Mouse (Mus musculus): ENCODE measurements around the gene Gchfr. TPM values are rescaled to one million over a fixed set of nuclear protein-coding genes. Genes with fewer than 3 reads are reported as not detected.

The Gchfr gene
- total and polyA plus RNA-seq, 2 experiments from 2014 or later: 9.8 to 16.8 TPM

GRCm38 (mm10) chr2:119177384-119177939 lies 9.9 kb downstream of the Gchfr start:
- H3K27me3 ChIP-seq (ENCODE audit: insufficient read depth, low read length): no peaks in the 10 kb centered on the region
- no peak for TF ChIP-seq CTCF (IDR thresholded peaks at IDR 0.05; ENCODE audit: low read depth)
- 92% methylated on average over 5 of the region's 5 CpGs for WGBS
- peaks cover 29% of the 10 kb centered on the region for H3K36me3 ChIP-seq (ENCODE audit: insufficient read depth, low read length)
- no peak overlapping the region for H3K9ac ChIP-seq (replicated peaks; ENCODE audit: low read length)
- H3K9me3 ChIP-seq (ENCODE audit: low read length): no peaks in the 10 kb centered on the region
- DNase-seq (ENCODE audit: low spot score) (no peak), ATAC-seq (no peak)
- no peak overlapping the region for H3K27ac ChIP-seq
- H3K4me1 ChIP-seq (ENCODE audit: insufficient read depth, low read length): peaks cover 8% of the 10 kb centered on the region; the same call in 1 of the 2 replicates
- no peak overlapping the region for H3K4me3 ChIP-seq (ENCODE audit: low read length)
- H3K4me2 ChIP-seq (ENCODE audit: low read depth, low read length): no peak overlapping the region

GRCm38 (mm10) chr2:119182914-119183313 lies 15.3 kb downstream of the Gchfr start:
- no peak overlapping the region for H3K27ac ChIP-seq
- 74% methylated on average over 7 of the region's 7 CpGs for WGBS
- TF ChIP-seq CTCF (IDR thresholded peaks at IDR 0.05; ENCODE audit: low read depth): no peak
- no peaks in the 10 kb centered on the region for H3K27me3 ChIP-seq (ENCODE audit: insufficient read depth, low read length)
- H3K9ac ChIP-seq (replicated peaks; ENCODE audit: low read length): no peak overlapping the region
- H3K9me3 ChIP-seq (ENCODE audit: low read length): no peaks in the 10 kb centered on the region
- no peak overlapping the region for H3K4me3 ChIP-seq (ENCODE audit: low read length)
- H3K4me2 ChIP-seq (ENCODE audit: low read depth, low read length): no peak overlapping the region
- ATAC-seq (no peak), DNase-seq (ENCODE audit: low spot score) (no peak)
- H3K4me1 ChIP-seq (ENCODE audit: insufficient read depth, low read length): no peaks in the 10 kb centered on the region
- H3K36me3 ChIP-seq (ENCODE audit: insufficient read depth, low read length): peaks cover 38% of the 10 kb centered on the region

GRCm38 (mm10) chr2:119189029-119189710 lies 21.6 kb downstream of the Gchfr start:
- H3K9ac ChIP-seq (replicated peaks; ENCODE audit: low read length): no peak overlapping the region
- TF ChIP-seq CTCF (IDR thresholded peaks at IDR 0.05; ENCODE audit: low read depth): peak; percentile 88
- no peak overlapping the region for H3K27ac ChIP-seq
- no peaks in the 10 kb centered on the region for H3K27me3 ChIP-seq (ENCODE audit: insufficient read depth, low read length)
- peak overlapping the region; percentile 59 for H3K4me2 ChIP-seq (ENCODE audit: low read depth, low read length)
- no peaks in the 10 kb centered on the region for H3K4me1 ChIP-seq (ENCODE audit: insufficient read depth, low read length)
- H3K36me3 ChIP-seq (ENCODE audit: insufficient read depth, low read length): peaks cover 2% of the 10 kb centered on the region; the same call in 1 of the 2 replicates
- ATAC-seq (peak; percentile 91), DNase-seq (ENCODE audit: low spot score) (peak; percentile 85)
- WGBS: 6% methylated on average over 15 of the region's 15 CpGs
- H3K4me3 ChIP-seq (ENCODE audit: low read length): peak overlapping the region; percentile 19
- no peaks in the 10 kb centered on the region for H3K9me3 ChIP-seq (ENCODE audit: low read length)

- H3K9me3 ChIP-seq (ENCODE audit: low read length): no peaks in the 10 kb centered on the region
- no peaks in the 10 kb centered on the region for H3K36me3 ChIP-seq (ENCODE audit: insufficient read depth, low read length)
- no peak overlapping the region for H3K4me2 ChIP-seq (ENCODE audit: low read depth, low read length)
- WGBS: 85% methylated on average over 5 of the region's 5 CpGs
- TF ChIP-seq CTCF (IDR thresholded peaks at IDR 0.05; ENCODE audit: low read depth): no peak
- H3K4me3 ChIP-seq (ENCODE audit: low read length): no peak overlapping the region
- no peak for DNase-seq (ENCODE audit: low spot score)
- ATAC-seq: no peak
- H3K27ac ChIP-seq: no peak overlapping the region
- H3K4me1 ChIP-seq (ENCODE audit: insufficient read depth, low read length): no peaks in the 10 kb centered on the region
- H3K9ac ChIP-seq (replicated peaks; ENCODE audit: low read length): no peak overlapping the region
- no peaks in the 10 kb centered on the region for H3K27me3 ChIP-seq (ENCODE audit: insufficient read depth, low read length)
These were observed 23.4 kb downstream of the Gchfr start for GRCm38 (mm10) chr2:119190969-119191368.

GRCm38 (mm10) chr2:119194140-119194539 lies 26.6 kb downstream of the Gchfr start:
- peak; percentile 23 for DNase-seq (ENCODE audit: low spot score)
- Histone ChIP-seq H3K4me2 (ENCODE audit: low read depth, low read length) (no peak overlapping the region), H3K9me3 (ENCODE audit: low read length) (no peaks in the 10 kb centered on the region), H3K9ac (replicated peaks; ENCODE audit: low read length) (no peak overlapping the region), H3K36me3 (ENCODE audit: insufficient read depth, low read length) (no peaks in the 10 kb centered on the region), H3K4me1 (ENCODE audit: insufficient read depth, low read length) (no peaks in the 10 kb centered on the region), H3K4me3 (ENCODE audit: low read length) (no peak overlapping the region), H3K27me3 (ENCODE audit: insufficient read depth, low read length) (no peaks in the 10 kb centered on the region), H3K27ac (no peak overlapping the region)
- 71% methylated on average over 5 of the region's 5 CpGs for WGBS
- no peak for TF ChIP-seq CTCF (IDR thresholded peaks at IDR 0.05; ENCODE audit: low read depth)
- no peak for ATAC-seq

GRCm38 (mm10) chr2:119196316-119197108 lies 28.9 kb downstream of the Gchfr start:
- no peak overlapping the region for H3K9ac ChIP-seq (replicated peaks; ENCODE audit: low read length)
- H3K4me2 ChIP-seq (ENCODE audit: low read depth, low read length): no peak overlapping the region
- no peaks in the 10 kb centered on the region for H3K4me1 ChIP-seq (ENCODE audit: insufficient read depth, low read length)
- H3K4me3 ChIP-seq (ENCODE audit: low read length): no peak overlapping the region
- whole genome bisulfite sequencing: 52% methylated on average over 4 of the region's 4 CpGs
- H3K36me3 ChIP-seq (ENCODE audit: insufficient read depth, low read length): no peaks in the 10 kb centered on the region
- no peak for ATAC-seq
- TF ChIP-seq CTCF (IDR thresholded peaks at IDR 0.05; ENCODE audit: low read depth): no peak
- DNase-seq (ENCODE audit: low spot score): no peak
- no peaks in the 10 kb centered on the region for H3K27me3 ChIP-seq (ENCODE audit: insufficient read depth, low read length)
- no peak overlapping the region for H3K27ac ChIP-seq
- no peaks in the 10 kb centered on the region for H3K9me3 ChIP-seq (ENCODE audit: low read length)

All from hindbrain, postnatal 0 days (tissue).